Mouse (Mus musculus): Measurements from ENCODE around the gene C1galt1c1. TPM values are rescaled to one million over a fixed set of nuclear protein-coding genes. Genes with fewer than 3 reads are reported as not detected.

C1galt1c1 gene
- polyA plus RNA-seq (2015; fragmentation: Illumina TruSeq; extraction: RNeasy Lipid Tissue Mini Kit (QIAGEN cat#74804); ENCODE audit: insufficient read depth, low replicate concordance): 28.3 TPM

DNA sequence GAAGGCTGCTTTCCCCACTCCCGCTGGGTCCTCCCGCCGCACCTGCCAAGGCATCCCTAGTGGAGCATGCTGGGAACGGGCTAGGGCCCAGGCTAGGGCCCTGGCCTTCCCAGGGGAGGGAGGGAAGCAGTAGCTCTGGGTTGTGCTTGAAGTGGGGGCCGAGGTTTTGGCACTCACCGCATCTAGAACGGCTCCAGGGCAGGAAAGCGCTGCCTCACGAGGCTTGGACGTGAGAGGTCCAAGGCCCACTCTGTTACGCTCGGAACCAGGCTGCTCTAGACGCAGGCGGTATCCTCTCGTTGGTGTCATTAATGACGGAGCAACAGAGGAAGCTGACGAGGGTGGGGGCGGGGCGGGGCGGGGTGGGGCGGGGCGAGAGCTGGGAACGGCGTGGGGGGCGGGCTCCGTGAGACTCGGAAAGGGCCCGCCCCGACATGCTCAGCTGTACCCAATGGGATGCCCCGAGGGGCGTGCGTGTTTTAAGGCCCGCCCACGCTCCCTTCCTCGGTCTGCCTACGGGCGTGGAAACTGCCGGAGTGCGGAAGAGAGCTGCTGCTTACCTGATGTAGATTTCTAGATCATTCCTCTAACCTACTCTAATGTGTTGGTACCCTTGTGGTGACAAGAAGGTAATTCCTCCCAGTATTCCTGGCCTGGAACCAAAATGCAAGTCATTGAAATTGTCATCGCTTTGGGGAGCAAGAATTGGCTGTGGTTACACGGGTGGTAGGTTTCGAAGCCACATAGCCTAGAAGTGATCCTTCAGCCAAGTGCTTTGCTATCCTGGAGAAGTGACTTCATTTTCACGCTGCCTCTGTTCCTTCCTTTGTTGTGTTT is at the start of gene C1galt1c1:
Gene C1galt1c1 (minus strand): TSS at position 287 of the 837 bp plus-strand sequence.

GRCm38 (mm10) chrX:38600177-38600994 is 34.5 kb downstream of the C1galt1c1 start, which contains the start of gene Mcts1:
Gene Mcts1 (plus strand): TSS chrX:38600578.

Other genes with a start within 250 kb of the C1galt1c1 start
- gene Lamp2, start 178.6 kb downstream of the C1galt1c1 start, polyA plus RNA-seq (2015; fragmentation: Illumina TruSeq; extraction: RNeasy Lipid Tissue Mini Kit (QIAGEN cat#74804); ENCODE audit: insufficient read depth, low replicate concordance): 155 TPM
- gene Cul4b, start 58.9 kb downstream of the C1galt1c1 start, polyA plus RNA-seq (2015; fragmentation: Illumina TruSeq; extraction: RNeasy Lipid Tissue Mini Kit (QIAGEN cat#74804); ENCODE audit: insufficient read depth, low replicate concordance): 42.3 TPM
- 135 TPM for gene Mcts1, start 34.5 kb downstream of the C1galt1c1 start, polyA plus RNA-seq (2015; fragmentation: Illumina TruSeq; extraction: RNeasy Lipid Tissue Mini Kit (QIAGEN cat#74804); ENCODE audit: insufficient read depth, low replicate concordance)
- gene 6030498E09Rik, start 137.6 kb upstream of the C1galt1c1 start, polyA plus RNA-seq (2015; fragmentation: Illumina TruSeq; extraction: RNeasy Lipid Tissue Mini Kit (QIAGEN cat#74804); ENCODE audit: insufficient read depth, low replicate concordance): not detected

All from spleen, adult 10 weeks (tissue).